Mouse (Mus musculus) forebrain, embryonic 16.5 days (tissue): ENCODE measurements at regions not wholly inside any gene's neighbourhood (a gene's known extent, or its start where the extent isn't known, plus 50 kb on each side); places are given as distances from the start of the nearest gene placed in this dataset.

Experiments used
- ATAC-seq: fragments of 200-750 bp; cut with Nextera tagmentation; 2 replicates; pipeline ENCODE4 v1.8.0; 2017; ENCODE audit warnings: mild to moderate bottlenecking, moderate library complexity
- H3K27ac ChIP-seq: fragments of 300-500 bp; sonication (generic); 2 replicates; pipeline ENCODE4 v1.5.1; 2014; ENCODE audit warnings: low read length, control low read depth
- H3K27me3 ChIP-seq: fragments of 300-500 bp; sonication (generic); replicated peaks from 2 replicates; pipeline ENCODE4 v1.6.1; 2014; ENCODE audit warnings: low read length; ENCODE audit not compliant: control insufficient read depth, insufficient read depth
- H3K36me3 ChIP-seq: fragments of 300-500 bp; sonication (generic); 2 replicates; pipeline ENCODE4 v1.6.1; 2014; ENCODE audit not compliant: control insufficient read depth, insufficient read depth
- H3K4me1 ChIP-seq: fragments of 300-500 bp; sonication (generic); replicated peaks from 2 replicates; pipeline ENCODE4 v1.6.1; 2014; ENCODE audit warnings: low read length; ENCODE audit not compliant: control insufficient read depth, insufficient read depth
- H3K4me2 ChIP-seq: fragments of 300-500 bp; sonication (generic); 2 replicates; pipeline ENCODE4 v1.6.1; 2014; ENCODE audit warnings: mild to moderate bottlenecking, low read length, control low read depth
- H3K4me3 ChIP-seq: fragments of 300-500 bp; sonication (generic); replicated peaks from 2 replicates; pipeline ENCODE4 v1.5.1; 2014; ENCODE audit warnings: mild to moderate bottlenecking, low read length, control low read depth
- H3K9ac ChIP-seq: fragments of 300-500 bp; sonication (generic); replicated peaks from 2 replicates; pipeline ENCODE4 v1.6.1; 2014; ENCODE audit warnings: low read depth, low read length, control low read depth
- H3K9me3 ChIP-seq: fragments of 300-500 bp; sonication (generic); 2 replicates; pipeline ENCODE4 v1.6.1; 2016; ENCODE audit warnings: low read length; ENCODE audit not compliant: control insufficient read depth
- WGBS: fragments of 180-500 bp; shearing (Covaris S2); extraction: QIAGEN DNeasy Blood & Tissue Kit; methylation state at CpG from one replicate; pipeline ENCODE4 v1.1.7; 2014; 5-methylcytosine and 5-hydroxymethylcytosine counted together

DNA sequence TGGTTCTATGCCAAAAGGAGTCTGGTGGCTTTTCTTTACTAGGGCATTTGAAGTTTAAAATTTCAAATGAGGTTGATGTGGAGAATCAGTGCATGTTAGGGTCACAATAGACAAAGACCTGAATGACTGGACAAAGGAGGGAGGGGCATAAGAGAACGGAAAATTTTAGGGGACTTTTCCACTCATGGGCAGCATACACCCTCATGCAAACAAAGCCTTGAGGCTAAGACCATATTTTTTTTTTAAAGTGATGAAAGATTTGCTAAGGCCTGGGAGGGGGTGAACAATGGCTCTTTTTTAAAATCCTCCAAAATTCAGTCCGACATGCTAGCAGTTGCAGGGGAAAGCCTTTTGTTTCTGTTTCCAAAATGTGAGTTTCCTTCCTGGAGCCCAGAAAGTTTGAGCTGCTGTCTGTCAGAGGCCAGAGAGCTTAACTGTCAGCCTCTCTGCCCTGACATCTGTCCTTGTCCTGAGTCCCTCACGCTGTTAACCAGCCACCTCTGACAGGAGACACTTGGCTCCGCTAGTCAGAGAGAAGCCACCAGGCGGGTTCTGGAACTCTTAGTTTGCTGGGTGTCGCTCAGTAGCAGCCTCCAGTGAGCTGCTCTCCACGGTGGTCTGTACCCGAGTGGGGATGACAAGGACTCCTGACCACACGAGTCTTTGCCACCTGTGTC is 92.3 kb downstream of the 1700020N01Rik start:
- Histone ChIP-seq H3K27me3 (no peaks in the 10 kb centered on the region), H3K4me2 (no peak overlapping the region), H3K4me3 (no peak overlapping the region), H3K36me3 (no peaks in the 10 kb centered on the region), H3K4me1 (peaks cover 10% of the 10 kb centered on the region), H3K27ac (no peak overlapping the region), H3K9ac (no peak overlapping the region), H3K9me3 (no peaks in the 10 kb centered on the region)
- ATAC-seq, result no peak
- 40% methylated on average over 9 of the region's 9 CpGs for WGBS

DNA sequence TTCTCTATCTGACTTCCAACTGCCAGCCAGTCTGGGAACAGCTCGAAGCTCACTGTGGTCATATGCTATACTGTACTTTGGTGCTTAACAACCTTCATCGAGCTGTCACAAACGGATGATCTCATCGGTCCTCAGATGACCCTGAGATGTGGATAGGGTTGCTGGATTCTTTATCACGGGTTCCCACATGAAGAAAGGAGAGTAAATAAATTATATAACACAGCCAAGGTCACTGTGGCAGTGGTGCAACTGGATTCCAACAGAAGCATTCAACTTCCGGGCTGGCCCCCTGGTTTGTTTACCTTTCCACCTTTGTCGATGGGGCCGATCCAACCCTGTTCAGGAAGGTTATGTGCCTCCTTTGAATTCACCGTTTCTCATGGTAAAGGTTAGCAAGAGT is 93.1 kb downstream of the 1700020N01Rik start:
- no peaks in the 10 kb centered on the region for H3K36me3 ChIP-seq
- ATAC-seq, result no peak
- no peak overlapping the region for H3K9ac ChIP-seq
- no peak overlapping the region for H3K27ac ChIP-seq
- no peaks in the 10 kb centered on the region for H3K27me3 ChIP-seq
- H3K4me1 ChIP-seq, result peaks cover 5% of the 10 kb centered on the region; the same call in 1 of the 2 replicates
- WGBS, result 77% methylated on average over 9 of the region's 9 CpGs
- no peak overlapping the region for H3K4me3 ChIP-seq
- no peak overlapping the region for H3K4me2 ChIP-seq
- H3K9me3 ChIP-seq, result no peaks in the 10 kb centered on the region

DNA sequence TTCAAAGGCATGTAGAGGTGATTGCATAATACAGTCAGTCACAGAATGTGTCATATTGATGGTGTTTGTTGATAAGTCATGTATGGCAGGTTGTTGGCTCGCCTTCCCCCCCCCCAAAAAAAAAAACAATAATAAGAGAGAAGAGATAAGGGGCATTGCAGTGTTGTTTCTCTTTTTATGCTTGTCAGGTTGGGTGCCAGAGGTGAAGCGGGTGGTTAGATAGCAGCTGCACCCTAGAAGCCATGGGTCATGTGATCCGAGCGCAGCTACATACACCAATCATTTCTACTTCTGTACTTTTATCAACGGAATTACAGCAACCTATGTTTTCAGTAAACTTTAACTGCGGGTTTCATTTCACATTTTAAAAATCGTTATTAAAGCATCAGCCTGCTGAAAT is 94.5 kb downstream of the 1700020N01Rik start:
- Histone ChIP-seq H3K9ac (no peak overlapping the region), H3K27ac (no peak overlapping the region), H3K9me3 (no peaks in the 10 kb centered on the region), H3K4me3 (no peak overlapping the region), H3K36me3 (no peaks in the 10 kb centered on the region), H3K27me3 (no peaks in the 10 kb centered on the region), H3K4me1 (peaks cover 5% of the 10 kb centered on the region; the same call in 1 of the 2 replicates), H3K4me2 (no peak overlapping the region)
- ATAC-seq, result no peak
- 81% methylated on average over 7 of the region's 7 CpGs for WGBS

DNA sequence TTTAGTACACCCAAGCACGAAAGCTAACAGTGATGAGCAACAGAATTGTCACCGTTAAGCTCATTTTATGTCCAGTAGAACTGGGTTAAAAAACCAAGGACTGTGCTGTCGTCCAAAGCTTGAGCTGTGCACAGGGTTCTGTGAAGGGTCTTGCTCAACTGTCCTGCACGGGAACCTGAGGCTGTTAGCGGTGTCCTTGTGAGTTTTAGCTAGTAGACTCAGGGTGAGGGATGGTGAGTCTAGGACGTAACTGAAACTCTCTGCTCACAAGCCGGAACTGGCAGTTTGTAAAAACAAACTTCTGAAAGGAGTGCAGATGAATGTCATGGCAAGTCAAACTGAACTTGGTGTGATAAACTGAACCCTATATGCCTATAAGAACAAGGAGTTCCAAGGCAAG is 95.6 kb downstream of the 1700020N01Rik start:
- no peak overlapping the region for H3K27ac ChIP-seq
- no peaks in the 10 kb centered on the region for H3K9me3 ChIP-seq
- no peaks in the 10 kb centered on the region for H3K36me3 ChIP-seq
- H3K4me2 ChIP-seq, result no peak overlapping the region
- H3K9ac ChIP-seq, result no peak overlapping the region
- ATAC-seq, result no peak
- no peak overlapping the region for H3K4me3 ChIP-seq
- 87% methylated on average over 7 of the region's 7 CpGs for WGBS
- H3K4me1 ChIP-seq, result peaks cover 5% of the 10 kb centered on the region; the same call in 1 of the 2 replicates
- no peaks in the 10 kb centered on the region for H3K27me3 ChIP-seq

DNA sequence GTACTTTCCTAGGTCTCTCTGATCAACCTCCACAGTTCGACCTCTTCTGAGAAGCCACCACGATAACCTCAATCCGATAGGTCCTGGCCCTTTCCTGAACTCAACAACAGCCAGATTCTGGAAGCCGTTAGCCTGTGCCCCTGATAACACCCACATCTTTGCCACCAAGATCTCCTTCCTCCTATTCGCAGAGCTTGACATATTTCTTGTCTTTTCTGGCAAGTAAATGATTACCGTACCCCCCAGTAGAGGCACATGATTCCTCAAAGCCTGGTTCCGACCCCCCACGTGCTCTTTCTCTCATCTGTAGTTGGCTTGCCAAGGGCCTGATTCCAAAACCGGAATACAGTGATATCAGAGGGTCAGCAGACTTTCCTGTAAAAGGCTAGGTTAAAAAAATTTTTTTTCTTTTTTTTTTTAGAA is 96.9 kb downstream of the 1700020N01Rik start:
- Histone ChIP-seq H3K4me2 (no peak overlapping the region), H3K4me1 (0 out of 2 replicates have a peak, but pooled peaks cover 2% of the 10 kb centered on the region), H3K27ac (no peak overlapping the region), H3K9ac (no peak overlapping the region), H3K9me3 (no peaks in the 10 kb centered on the region), H3K27me3 (no peaks in the 10 kb centered on the region), H3K4me3 (no peak overlapping the region), H3K36me3 (no peaks in the 10 kb centered on the region)
- 91% methylated on average over 9 of the region's 9 CpGs for WGBS
- no peak for ATAC-seq

DNA sequence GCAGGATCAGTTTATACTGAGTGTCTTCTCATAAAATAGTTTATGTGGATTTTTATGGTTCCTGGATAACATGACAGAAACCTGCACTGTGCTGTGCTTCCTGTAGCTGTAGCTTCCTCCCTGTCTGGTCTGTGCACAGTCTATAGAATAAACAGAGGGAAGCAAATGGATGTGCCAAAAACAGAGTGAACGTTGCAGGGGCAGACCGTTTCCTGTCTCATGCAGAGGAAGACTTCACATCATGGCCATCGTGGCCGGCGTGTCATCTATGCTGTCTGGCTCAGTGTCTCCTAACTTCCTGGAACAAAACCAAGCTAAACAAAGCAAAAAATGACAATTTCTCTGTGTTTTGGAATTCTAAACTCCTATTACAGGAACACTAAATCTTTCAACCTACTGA is 102.2 kb downstream of the 1700020N01Rik start:
- no peak overlapping the region for H3K4me3 ChIP-seq
- no peak overlapping the region for H3K27ac ChIP-seq
- no peak overlapping the region for H3K9ac ChIP-seq
- ATAC-seq, result no peak
- H3K27me3 ChIP-seq, result no peaks in the 10 kb centered on the region
- H3K4me1 ChIP-seq, result no peaks in the 10 kb centered on the region
- no peak overlapping the region for H3K4me2 ChIP-seq
- WGBS, result 86% methylated on average over 5 of the region's 5 CpGs
- H3K36me3 ChIP-seq, result no peaks in the 10 kb centered on the region
- H3K9me3 ChIP-seq, result no peaks in the 10 kb centered on the region

DNA sequence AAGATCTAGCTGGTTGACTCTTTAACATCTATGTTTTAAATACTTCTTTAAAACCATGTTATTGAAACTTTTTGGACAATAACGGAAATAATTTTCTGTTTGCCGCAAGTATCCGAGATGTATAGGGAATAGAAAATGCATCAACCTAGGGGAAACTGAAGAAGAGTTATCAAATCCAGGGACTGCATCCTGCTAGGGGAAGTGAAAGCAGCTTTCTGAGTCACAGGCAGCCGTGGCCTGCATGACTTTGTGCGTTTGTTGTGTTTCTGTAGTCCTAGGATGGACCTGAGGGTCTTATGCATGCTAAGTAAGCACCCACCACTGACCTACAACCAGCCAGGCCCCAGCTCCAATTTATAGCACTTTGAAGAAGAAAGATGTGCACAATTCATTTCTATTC is 103.7 kb downstream of the 1700020N01Rik start:
- Histone ChIP-seq H3K36me3 (no peaks in the 10 kb centered on the region), H3K4me3 (no peak overlapping the region), H3K9me3 (no peaks in the 10 kb centered on the region), H3K4me1 (no peaks in the 10 kb centered on the region), H3K4me2 (no peak overlapping the region), H3K27me3 (no peaks in the 10 kb centered on the region), H3K27ac (no peak overlapping the region), H3K9ac (no peak overlapping the region)
- 98% methylated on average over 5 of the region's 5 CpGs for WGBS
- ATAC-seq, result no peak

DNA sequence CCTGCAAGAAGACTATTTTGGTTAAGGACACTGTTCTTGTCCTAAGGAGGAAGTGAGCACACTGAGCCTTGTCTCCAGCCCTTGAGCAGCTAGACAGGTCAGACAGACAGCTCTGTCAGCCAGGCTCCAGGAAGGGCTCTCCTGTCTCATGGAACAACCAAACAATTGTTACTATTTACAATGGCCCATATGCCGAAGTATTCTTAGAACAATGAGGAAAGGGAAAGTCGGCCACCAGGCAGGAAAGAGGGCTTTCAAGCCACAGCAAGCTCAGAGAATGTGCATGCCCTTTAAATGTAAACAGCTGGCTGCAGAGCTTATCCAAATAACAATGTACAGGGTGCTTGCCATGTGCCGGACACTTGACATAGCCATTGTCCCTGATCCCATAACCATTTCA is 108.6 kb downstream of the 1700020N01Rik start:
- no peaks in the 10 kb centered on the region for H3K36me3 ChIP-seq
- 28% methylated on average over 3 of the region's 3 CpGs for WGBS
- no peaks in the 10 kb centered on the region for H3K4me1 ChIP-seq
- H3K27me3 ChIP-seq, result no peaks in the 10 kb centered on the region
- no peak overlapping the region for H3K9ac ChIP-seq
- H3K9me3 ChIP-seq, result no peaks in the 10 kb centered on the region
- H3K27ac ChIP-seq, result no peak overlapping the region
- ATAC-seq, result no peak
- H3K4me3 ChIP-seq, result no peak overlapping the region
- H3K4me2 ChIP-seq, result no peak overlapping the region

DNA sequence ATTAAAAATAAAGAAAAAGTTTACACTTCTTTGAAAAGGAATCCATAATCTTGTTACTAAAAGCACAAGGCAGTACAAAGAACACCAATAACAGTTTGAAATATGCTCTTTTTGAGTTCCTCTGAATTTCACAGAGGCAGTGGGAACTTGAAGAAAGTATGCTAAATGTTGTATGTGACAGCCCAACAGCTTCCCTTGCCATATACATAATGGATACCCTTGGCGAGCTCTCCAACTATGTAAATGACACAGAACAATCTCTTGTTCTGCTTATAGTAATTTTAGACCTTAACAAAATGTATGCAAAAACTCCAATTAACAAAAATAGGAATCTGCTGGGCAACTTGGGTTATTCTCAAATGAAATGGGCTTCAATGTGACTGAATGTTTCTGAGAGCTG is 109.2 kb downstream of the 1700020N01Rik start:
- no peaks in the 10 kb centered on the region for H3K4me1 ChIP-seq
- no peak overlapping the region for H3K9ac ChIP-seq
- no peaks in the 10 kb centered on the region for H3K9me3 ChIP-seq
- no peak overlapping the region for H3K27ac ChIP-seq
- no peak for ATAC-seq
- no peaks in the 10 kb centered on the region for H3K36me3 ChIP-seq
- no peaks in the 10 kb centered on the region for H3K27me3 ChIP-seq
- no peak overlapping the region for H3K4me2 ChIP-seq
- no peak overlapping the region for H3K4me3 ChIP-seq
- WGBS, result 58% methylated on average over 1 of the region's 1 CpGs

DNA sequence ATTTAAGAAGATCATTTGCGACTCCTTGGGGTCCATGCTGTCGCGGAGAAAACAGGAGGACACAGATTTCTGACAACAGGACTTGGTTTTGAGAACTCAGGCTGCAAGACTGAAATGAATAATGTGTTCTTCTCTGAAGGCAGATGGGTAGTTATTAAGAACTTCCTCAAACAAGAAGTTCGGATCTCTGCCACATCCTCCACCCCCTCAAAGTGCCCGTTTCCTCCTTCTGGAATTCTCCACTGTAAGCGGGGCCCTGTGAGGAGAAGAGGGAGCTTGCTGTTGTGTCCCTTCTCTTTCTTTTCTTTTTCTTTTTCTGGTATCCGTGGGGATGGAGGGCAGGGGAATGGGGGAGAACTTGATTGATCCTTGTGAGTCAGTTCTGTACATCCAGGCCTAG is 118.9 kb downstream of the 1700020N01Rik start:
- Histone ChIP-seq H3K9ac (no peak overlapping the region), H3K4me1 (no peaks in the 10 kb centered on the region), H3K4me3 (no peak overlapping the region), H3K9me3 (no peaks in the 10 kb centered on the region), H3K27ac (no peak overlapping the region), H3K4me2 (no peak overlapping the region), H3K36me3 (no peaks in the 10 kb centered on the region), H3K27me3 (no peaks in the 10 kb centered on the region)
- ATAC-seq, result no peak
- 59% methylated on average over 7 of the region's 7 CpGs for WGBS
